Comparison of ENCODE assay signal across 1 mouse cellular context in the genomic region with DNA sequence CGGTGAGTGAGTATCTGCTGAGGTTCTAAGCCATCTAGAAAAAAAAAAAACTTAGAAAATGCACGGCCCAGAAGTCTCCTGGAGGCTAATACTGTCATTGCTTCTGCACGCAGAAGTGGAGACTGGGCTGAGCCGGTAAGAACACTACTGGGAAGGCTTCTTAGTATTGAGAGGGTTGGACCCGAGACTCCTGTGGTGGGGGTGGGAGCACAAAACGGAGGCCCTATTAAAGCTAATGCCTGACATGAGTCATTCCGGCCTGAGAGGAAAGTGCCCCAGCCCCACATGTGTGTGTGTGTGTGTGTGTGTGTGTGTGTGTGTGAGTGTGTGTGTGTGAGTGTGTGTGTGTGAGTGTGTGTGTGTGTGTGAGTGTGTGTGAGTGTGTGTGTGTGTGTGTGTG.
A peak's percentile ranks its signal among the peaks of the same experiment; 100 is the strongest.
TF ChIP-seq lines count a peak whose summit lies in the region.

No protein-coding gene starts in this region.

TF ChIP-seq in CH12.LX, 34 proteins besides CTCF, POLR2A, EP300 and RAD21:
- TF ChIP-seq ZNF384 (IDR thresholded peaks at IDR 0.05; ENCODE audit: low read depth, low read length) (peak; percentile 60), NELFE (IDR thresholded peaks at IDR 0.05; ENCODE audit: low read depth, low read length) (no peak)
TF ChIP-seq in CH12.LX: peak in this region for 1.
